Mouse (Mus musculus): ENCODE data around the gene Dera.

Gene Dera

GRCm38 (mm10) chr6:137754056-137754856, at the start of gene Dera:
Dera (plus strand) TSS chr6:137754546.
- peak; percentile 95 for DNase-seq (ENCODE audit: low read depth, low spot score)

- DNase-seq (ENCODE audit: low read depth, low spot score) = no peak
These were observed 48.1 kb upstream of the Dera start for GRCm38 (mm10) chr6:137706209-137706608.

GRCm38 (mm10) chr6:137708726-137709405, 45.5 kb upstream of the Dera start:
- DNase-seq (ENCODE audit: low read depth, low spot score) = peak; percentile 30

GRCm38 (mm10) chr6:137710179-137711037, 43.9 kb upstream of the Dera start:
- no peak for DNase-seq (ENCODE audit: low read depth, low spot score)

- DNase-seq (ENCODE audit: low read depth, low spot score) = peak; percentile 8
These were observed 41.6 kb upstream of the Dera start for GRCm38 (mm10) chr6:137712654-137713309.

GRCm38 (mm10) chr6:137713310-137713664, 41.1 kb upstream of the Dera start:
- no peak for DNase-seq (ENCODE audit: low read depth, low spot score)

GRCm38 (mm10) chr6:137716802-137717201, 37.5 kb upstream of the Dera start:
- DNase-seq (ENCODE audit: low read depth, low spot score) = no peak

- no peak for DNase-seq (ENCODE audit: low read depth, low spot score)
These were observed 32.0 kb upstream of the Dera start for GRCm38 (mm10) chr6:137722220-137722931.

GRCm38 (mm10) chr6:137723898-137724297, 30.4 kb upstream of the Dera start:
- peak; percentile 78 for DNase-seq (ENCODE audit: low read depth, low spot score)

- DNase-seq (ENCODE audit: low read depth, low spot score) = no peak
These were observed 19.9 kb upstream of the Dera start for GRCm38 (mm10) chr6:137734460-137734845.

- peak; percentile 98 for DNase-seq (ENCODE audit: low read depth, low spot score)
These were observed 19.3 kb upstream of the Dera start, which contains the start of gene Strap for GRCm38 (mm10) chr6:137734846-137735609. Strap (plus strand) TSS chr6:137735078.

- DNase-seq (ENCODE audit: low read depth, low spot score) = no peak
These were observed 18.6 kb upstream of the Dera start for GRCm38 (mm10) chr6:137735671-137736238.

GRCm38 (mm10) chr6:137740972-137741371, 13.4 kb upstream of the Dera start:
- DNase-seq (ENCODE audit: low read depth, low spot score) = no peak

GRCm38 (mm10) chr6:137744700-137745099, 9.6 kb upstream of the Dera start:
- DNase-seq (ENCODE audit: low read depth, low spot score) = no peak

- DNase-seq (ENCODE audit: low read depth, low spot score) = peak; percentile 62
These were observed 7.0 kb upstream of the Dera start for GRCm38 (mm10) chr6:137747174-137747928.

- no peak for DNase-seq (ENCODE audit: low read depth, low spot score)
These were observed 2.6 kb upstream of the Dera start for GRCm38 (mm10) chr6:137751551-137752274.

- no peak for DNase-seq (ENCODE audit: low read depth, low spot score)
These were observed 2.1 kb upstream of the Dera start for GRCm38 (mm10) chr6:137752275-137752655.

GRCm38 (mm10) chr6:137754857-137755232, 499 bp downstream of the Dera start:
- DNase-seq (ENCODE audit: low read depth, low spot score) = no peak
